Mouse (Mus musculus) thymus, adult 2 months (tissue): ENCODE data around the gene Hmga2.

ENCODE experiments used
- CTCF ChIP-seq: fragments of 200-500 bp; IDR thresholded peaks from 2 replicates; pipeline ENCODE4 v1.5.1; 2012; ENCODE audit warnings: mild to moderate bottlenecking, control low read depth, low read length, moderate library complexity, borderline replicate concordance; ENCODE audit not compliant: control insufficient read depth, poor library complexity, insufficient read depth; ENCODE audit errors: extremely low read depth
- POLR2A ChIP-seq: fragments of 200-500 bp; IDR thresholded peaks from 2 replicates; pipeline ENCODE4 v1.6.1; 2012; ENCODE audit warnings: mild to moderate bottlenecking, low read length, control low read depth, moderate library complexity; ENCODE audit not compliant: control insufficient read depth, poor library complexity, insufficient read depth; ENCODE audit errors: extremely low read depth

GRCm38 (mm10) chr10:120377795-120378194, 98.5 kb downstream of the Hmga2 start:
- no peak for TF ChIP-seq CTCF
- TF ChIP-seq POLR2A: no peak
